Mouse (Mus musculus) R1 (cell line): ENCODE results near the gene Prdm16.

ENCODE experiments used
- DNase-seq: peaks from one replicate; pipeline ENCODE4 v3.0.0-alpha.2; 2018; ENCODE audit warnings: low read depth, low spot score

Gene Prdm16

DNA sequence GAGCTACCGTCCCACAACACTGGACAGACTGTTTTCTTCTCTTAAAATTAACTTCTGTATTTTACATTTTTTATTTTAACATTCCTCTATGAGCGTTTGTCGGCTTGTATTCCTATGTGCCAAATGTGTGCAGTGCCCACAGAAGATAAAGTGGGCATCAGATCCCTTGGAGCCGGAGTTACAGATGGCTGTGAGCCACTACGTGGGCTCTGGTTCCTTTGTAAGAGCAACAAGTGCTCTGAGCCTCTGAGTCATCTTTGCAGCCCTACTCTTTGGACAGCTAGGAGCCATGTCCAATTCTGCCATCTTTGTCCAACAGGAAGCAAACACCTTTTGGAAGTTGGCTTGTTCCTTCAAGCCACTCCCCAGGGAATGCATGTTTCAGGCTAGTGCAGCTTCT, 78.6 kb downstream of the Prdm16 start:
- no peak for DNase-seq

DNA sequence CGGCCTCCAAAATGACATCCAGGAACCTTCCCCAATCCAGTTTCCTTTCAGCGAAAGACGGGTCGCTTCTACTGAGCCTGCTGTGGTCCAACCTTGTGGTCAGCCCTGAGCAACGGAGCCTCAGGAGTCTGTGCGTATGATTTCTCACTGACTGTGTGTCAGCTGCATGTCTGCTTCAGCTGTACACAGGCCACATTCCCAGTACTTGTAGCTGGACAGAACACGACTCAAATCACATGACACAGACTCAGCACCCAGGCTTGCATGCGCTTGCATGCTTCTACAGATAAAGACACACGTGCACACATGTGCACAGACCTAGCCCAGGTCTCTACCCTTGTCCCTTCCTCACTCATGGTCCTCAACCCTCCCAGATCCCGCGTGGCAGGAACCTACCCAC, 79.5 kb downstream of the Prdm16 start:
- DNase-seq, result no peak

DNA sequence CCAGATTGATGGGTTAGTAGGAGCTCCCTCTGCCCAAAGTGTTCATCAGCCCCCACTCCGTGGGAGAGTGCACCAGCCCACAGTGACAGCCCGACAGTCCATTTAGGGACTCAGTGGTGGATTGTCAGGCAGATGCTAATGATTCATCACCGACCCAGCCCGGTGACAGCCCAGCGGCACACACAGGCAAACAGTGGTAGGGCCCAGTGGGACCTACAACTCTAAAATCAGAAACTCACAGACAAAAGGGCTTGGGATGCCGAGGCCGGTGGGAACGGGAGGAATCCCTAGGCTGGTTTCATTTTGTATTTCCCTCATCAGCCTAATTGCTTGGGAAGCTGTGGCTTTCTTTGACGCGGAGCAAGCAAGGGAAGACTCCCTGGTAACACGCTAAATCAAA, 80.3 kb downstream of the Prdm16 start:
- DNase-seq, result no peak

DNA sequence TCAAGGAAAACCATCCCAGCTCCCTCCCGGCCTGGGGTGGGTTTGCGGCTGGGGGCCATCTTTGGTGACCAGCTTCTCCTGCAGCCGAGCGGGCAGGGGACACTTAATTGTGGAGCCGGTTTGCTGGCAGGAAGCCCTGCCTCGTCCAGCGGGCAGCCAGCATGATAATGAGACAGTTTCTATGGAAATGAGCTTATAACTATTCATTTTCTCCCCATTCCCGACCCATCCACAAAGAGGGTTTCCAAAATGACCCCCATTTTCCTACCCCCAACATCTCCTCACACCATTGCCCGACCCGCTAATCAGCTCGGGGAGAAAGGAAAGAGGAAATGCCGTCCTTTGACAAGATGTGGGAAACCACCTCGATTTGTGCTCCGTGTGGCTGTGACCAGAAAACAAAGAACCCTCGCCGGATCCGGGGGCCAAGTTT, 86.7 kb downstream of the Prdm16 start:
- DNase-seq, result no peak

DNA sequence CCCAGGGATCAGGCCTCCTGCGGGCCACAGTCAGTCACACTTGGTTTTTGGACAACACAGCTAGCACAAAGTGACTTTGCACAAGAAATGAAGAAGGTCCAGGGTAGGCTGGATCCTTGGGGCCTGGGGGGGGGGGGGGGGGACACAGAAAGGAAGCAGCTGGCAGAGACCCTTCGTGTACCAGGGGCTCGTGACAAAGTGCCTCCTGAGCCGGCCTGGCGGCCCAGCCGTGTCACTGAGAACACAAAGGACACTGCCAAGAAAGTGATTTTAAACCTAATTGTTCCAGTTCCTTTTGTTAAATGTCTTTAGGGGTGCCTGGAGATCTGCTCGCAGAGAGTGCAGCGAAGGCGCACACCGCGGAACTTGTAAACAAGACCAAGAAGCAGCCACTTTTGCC, 87.2 kb downstream of the Prdm16 start:
- no peak for DNase-seq

DNA sequence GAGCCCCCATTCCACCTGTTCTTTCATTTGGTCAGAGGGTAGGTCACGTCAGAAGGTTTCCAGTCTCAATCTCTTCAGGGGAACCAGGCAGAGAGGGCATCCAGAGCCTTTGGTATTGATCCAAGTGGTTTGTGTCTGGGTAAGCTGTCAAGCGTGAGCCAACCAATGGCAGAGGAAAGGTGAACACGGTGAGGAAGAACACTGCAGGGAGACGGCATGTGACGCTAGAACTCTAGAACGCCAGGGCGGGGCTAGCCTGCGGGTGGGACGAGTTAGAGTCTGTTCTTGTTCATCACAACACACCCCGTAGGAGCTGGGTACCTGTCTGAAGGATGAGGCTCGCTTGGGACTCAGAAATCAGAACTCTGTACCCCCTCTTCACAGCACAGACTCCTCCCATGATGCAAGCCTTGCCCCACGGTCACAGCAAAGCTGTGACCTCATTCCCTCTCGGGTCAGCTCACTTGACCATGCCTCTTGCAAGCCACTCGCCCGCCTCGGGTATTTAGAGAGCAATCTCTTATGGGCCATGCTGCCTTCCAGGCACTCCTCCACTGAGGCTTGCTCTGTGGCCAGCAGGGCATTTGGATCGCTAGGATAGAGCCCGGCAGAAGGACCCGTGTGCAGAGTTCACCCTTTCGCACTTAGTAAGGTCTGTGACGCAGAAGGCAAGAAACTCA, 89.4 kb downstream of the Prdm16 start:
- DNase-seq, result no peak

DNA sequence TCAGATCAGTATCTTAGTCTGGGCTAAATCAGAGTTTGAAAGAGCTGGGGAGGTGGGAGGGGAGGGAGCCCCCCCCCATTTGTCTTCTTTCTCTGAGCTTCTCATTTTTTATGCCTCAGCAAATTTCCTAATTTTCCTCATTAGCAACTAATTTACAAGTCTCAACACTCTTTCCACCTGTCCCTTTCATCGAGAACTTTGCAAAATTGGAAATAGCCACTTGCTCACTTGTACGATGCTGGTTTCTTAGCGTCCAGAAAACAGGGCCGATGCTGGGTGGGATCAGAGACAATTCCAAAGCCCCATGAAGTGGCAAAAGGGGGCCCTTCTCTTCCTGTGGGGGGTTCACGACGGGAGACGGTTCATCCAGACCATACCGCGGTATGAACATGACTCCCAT, 91.4 kb downstream of the Prdm16 start:
- no peak for DNase-seq

DNA sequence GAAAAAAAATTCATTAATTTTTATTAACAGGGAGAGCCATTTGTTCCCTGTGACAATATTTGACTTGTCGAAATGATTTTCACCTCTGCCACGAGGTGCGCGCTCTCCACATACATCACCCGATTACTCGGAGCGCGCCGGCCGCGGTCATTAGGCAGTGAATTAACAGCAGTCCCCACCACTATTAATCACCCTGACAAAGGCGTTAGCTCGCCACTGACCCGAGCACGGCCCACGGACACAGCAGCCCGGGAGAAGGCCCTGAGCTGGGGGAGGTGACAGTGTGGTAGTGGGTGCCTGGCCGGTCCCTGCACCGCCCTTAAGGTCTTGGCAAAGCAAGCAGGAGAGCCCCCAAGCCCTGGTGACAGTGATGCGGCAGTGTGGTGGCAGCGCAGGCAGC, 92.8 kb downstream of the Prdm16 start:
- DNase-seq, result no peak

DNA sequence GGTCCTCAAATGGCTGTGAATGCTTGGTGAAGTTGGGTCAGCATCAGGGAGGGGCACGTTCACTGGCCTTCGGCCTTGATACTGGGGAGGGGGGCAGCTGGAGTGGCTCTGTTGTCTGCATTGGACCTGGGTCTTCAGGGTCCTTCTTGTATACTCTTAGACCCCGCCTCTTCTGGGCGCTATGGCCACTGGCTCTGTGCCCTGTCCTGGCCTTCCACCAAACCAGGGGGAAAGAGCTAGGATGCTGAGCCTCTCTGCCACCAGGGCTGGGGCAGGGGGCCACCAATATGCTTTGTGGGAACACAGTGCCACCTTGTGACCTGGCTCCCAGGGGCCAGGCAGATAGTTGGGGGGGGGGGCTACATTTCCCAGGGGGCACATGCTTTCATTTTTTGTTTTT, 93.5 kb downstream of the Prdm16 start:
- no peak for DNase-seq

DNA sequence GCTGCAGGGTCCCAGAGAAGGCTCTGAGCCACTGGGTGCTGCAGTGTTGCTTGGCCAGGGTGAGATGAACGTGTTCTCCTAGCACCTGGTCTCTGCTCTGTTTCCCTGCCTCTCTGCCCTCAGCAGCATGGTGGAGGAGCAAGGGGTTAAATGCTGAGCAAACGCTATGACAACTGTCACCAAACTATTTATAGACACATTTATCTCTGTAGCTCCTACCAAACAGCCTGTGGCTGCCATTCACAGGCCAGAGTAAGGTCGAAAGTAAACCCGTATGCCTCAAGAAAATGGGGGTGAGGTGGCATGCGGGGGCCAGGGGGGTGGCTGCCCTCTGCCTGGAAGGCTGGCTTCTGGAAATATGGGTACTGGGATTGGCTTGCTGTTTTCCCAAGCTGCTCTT, 94.1 kb downstream of the Prdm16 start:
- DNase-seq, result no peak

DNA sequence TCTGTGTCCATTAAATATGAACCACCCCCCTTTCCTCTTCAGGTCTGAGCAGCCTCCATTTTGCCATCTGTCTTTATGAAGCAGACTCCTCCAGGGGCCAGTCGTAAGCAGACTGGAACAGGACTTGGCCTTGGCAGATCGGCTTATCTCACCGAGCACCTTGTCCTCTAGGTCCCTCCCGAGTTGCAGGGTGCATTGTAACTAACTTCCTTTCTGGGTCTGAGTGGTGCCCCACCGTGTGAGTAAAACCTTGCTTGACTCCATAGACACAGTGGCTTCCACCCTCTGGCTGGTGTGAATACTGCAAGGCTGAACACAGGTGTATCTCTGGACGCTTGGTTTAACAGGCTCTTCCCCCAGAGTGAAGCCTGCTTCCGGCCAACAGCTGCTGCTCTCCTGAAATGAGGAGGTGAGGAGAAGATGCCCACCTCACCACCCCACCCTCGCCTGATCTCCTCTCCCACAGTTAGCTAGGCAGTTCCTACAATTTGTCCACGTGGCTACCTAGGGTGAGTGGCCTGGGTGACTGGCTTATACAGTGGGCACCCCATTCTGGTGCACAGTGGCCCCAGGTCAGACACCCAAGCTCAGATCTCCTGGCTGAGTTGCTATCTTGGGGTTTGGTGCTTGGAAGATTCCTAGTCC, 94.9 kb downstream of the Prdm16 start:
- no peak for DNase-seq

DNA sequence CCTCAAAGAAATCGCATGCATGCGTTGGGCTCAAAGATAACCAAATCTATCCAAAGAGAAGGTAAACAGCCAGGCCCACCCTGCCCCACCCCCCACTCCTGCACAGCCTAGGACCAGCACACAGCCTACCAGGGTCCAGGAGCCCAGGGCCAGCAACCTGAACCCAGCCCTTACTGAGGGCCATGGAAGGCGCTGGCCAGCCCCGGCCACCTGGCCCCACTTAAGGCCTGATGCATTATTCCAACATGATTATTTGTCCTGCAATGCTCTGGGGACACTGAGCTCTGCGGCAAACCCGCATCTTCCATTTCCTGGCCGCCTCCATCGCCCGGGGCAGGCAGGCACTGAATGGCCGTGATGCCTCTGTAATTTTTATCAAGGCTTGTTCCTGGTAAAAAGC, 96.0 kb downstream of the Prdm16 start:
- no peak for DNase-seq

DNA sequence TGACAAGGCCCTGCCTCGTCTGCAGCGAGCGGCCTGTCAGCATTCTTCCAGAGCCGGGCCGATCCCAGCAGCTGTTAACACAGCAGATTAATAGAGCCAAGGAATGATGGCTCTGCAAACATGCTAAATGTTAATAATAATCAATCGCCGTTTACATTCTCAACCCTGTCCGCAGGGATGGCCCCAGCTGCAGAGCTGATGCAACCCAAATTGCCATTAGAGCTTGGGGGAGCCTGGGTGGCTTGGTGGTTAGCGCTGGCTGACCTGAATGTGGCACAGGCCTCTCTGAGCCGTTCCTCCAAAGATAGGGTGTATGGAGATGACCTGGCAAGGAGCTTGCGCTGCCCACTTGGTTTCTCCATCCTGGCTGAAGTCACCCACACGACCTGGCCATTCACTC, 97.0 kb downstream of the Prdm16 start:
- no peak for DNase-seq

DNA sequence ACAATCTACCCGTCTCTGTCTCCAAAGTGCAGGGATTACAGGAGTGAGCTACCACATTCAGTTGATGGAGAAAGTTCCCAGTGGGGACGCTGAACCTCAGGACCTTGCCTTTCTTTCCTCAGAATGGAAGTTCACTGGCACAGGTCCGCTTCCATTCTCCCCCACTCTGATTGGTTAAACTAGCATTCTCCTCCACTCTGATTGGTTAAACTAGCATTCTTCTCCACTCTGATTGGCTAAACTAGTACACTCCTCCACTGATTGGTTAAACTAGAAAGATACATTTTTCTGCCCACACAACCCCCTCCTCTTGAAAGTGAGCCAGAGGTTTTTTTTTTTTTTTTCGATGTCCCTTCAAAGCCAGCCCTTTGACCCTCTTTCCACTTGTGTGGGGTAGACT, 97.9 kb downstream of the Prdm16 start:
- peak; percentile 65 for DNase-seq

DNA sequence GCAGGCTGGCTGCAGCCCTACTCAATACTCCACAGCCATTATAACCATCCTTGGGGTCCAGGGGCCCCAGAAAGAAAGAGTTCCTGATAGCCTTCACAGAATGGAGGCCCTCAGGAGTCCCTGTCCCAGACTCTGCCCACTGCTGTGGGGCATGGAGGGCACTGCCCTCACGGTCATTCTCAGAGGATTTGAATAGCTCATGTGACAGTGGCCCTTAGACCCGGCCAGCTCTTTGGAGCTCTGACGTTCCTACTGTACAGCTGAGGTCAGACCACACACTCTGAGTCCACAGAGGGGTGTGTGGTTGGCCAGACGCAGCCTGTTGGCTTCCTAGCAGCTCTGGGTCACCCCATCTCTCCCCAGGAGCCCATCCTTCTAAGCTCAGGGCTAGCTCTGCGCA, 100.6 kb downstream of the Prdm16 start:
- no peak for DNase-seq

DNA sequence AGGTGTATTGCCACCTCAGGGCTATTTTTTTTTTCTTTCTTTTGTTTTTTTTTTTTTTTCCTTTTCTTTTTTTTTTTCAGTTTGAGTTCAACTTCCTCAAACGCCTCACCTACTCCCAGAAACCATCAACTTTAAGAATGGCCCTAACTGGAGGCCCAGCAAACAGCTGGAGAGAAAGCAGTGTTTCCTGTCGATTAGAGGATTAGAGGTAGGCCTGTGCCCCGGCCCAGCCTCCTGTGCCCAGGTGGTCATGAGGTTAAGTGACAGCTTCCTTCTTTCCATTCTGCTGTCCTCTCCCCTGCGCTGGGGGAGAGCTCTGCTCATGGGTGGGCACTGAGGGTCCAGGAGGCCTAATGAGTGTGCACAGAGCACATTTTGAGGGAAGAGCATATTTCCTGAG, 105.3 kb downstream of the Prdm16 start:
- no peak for DNase-seq

DNA sequence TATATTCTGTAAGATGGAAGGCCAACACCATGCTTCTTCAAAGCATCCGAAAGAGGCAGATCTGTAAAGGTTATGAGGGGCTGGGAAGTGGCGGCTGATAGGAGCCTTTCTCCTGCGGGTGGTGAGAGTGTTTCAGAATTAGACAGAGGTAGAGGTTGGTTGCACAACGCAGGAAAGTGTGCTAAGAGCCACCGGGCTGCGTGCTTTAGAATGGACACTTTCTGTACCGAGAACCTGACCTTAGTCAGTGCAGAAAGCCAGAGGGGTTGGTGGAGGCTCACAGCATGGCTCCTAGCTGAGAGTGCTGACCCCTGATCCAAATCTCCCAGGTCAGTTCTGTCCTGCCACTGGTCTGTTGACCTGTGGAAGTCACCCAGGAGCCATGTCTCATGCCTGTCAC, 106.3 kb downstream of the Prdm16 start:
- no peak for DNase-seq

DNA sequence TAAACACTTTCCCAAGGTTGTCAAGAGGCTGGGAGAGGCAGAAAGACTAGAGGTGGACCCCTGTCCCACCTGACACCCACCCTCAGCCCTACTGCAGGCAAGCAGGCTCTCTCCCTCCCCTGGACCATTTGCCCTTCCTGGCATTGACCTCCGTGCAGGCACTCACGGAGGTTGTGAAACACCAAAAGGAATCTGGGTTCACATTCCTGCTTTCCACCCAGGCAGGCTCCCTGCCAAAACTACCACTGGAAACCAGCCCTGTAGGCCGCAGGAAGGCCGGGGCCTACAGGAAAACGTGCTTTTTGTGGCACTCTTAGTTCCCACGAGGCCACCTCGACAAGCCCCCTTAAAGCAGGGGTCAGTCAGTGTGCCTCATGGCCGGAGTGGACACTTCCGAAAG, 109.2 kb downstream of the Prdm16 start:
- no peak for DNase-seq

DNA sequence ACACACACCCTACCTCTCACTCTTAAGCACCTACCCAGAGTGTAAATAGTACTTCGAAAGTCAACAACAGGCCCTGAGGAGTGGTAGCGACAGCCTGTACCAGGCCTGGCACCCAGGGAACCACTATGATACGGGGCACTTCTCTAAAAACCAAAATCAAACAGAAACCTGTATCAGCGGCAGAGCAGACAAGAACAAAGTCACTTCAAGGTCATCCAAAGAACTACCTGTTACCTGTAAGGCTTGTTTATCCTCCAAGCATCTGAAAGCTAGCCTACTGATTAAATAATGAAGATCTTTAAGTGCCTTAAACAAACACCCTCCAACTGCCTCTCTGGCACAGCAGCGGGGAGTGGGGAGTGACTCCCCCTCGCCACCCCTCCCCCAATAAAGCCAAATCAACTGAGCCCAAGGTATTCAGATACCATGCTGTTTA, 110.3 kb downstream of the Prdm16 start:
- DNase-seq, result no peak

DNA sequence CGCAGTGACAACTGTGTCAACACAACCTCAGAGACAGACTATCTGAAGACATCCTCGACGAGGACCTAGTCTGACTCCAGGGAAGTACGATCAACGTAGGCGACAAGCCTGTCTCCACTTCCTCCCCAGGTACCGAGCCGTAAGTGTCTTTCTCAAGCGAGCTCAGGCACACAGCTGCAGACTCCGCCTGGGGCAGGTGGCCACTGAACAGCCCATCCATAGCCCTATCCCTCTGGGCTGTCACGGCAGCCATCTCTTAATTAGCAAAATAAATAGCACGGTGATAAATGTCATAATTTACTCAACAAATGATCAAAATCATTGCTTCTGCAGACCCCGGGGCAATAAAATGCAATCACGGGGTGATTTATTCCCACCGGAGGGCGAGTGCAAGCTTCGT, 112.8 kb downstream of the Prdm16 start:
- DNase-seq, result no peak

DNA sequence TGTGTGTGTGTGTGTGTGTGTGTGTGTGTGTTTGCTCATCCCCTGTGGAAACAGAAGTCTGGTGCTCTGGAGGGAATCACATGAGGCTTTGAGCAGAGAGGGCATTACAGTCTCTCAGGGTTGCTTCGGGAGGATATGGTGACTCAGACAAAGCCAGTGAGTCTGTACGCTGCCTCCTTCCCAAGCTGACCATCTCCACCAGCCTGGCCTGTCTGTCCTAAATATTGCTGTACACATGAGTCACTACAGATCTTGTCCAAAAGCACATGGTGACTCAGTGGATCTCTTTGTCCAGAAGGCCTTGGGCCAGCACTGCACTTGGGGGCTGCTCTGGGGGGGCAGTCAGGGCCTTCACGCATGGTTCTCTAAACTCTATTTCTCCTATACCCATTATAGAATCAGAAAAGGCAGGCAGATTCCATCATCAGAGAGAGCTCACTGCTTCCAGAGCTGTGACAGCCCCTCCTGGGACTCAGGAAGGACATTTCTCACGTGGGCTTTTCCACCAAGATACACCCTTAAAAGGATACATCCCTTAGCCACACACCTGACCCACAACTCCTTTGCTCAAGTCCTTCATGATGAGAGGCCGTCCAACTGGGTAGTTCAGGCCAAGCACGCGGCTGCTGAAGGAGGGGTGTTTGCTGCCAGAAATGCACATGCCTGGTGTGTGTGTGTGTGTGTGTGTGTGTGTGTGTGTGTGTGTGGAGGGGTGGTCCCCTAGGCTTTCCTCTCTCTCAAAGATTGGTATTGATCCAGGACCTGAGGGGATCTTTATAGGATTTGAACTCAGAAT, 114.6 kb downstream of the Prdm16 start:
- no peak for DNase-seq

DNA sequence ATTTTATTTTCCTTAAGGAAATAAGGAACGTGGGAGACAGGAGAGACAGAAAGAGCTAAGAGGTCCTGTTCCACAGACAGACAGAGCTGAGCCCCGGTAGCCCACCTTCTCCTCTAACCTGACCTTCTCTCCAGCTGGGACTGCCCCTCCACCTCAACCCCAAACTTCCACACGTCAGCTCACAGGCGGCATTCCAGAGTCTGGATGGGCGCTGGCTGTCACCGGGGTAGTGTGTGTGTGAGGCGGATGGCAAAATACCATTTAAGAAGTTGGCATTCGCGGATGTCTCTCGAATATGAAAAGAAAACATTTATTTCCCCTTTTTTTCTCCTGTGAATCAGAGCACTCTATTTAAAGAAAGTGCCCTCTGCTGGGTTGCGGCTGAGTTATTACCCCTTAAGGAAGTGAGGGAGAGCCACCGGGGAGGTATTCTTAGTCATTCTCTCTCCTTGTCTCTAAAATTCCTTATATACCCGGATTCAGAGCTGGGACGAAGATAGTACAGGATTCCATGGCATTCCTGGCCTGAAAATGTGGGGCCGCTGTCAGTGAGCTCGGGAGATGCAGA, 117.1 kb downstream of the Prdm16 start:
- no peak for DNase-seq

DNA sequence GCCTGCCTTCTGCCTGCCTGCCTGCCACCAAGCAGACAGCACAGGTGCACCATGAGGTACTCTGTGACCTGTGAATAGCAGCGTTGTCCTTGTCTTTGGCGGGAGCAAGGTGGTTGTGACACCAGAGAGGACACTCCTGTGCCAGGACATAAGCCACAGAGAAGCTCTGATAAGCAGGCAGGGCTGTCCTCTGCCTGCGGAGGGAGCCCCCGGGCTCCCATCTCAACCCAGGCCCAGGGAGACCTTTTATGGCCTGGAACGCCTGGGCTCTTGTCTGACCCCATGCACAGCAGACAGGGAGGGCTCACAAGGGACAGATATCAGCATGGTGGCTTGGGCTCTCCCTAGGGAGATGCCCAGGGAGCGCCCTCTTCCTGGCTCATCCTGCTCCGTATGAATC, 118.7 kb downstream of the Prdm16 start:
- peak; percentile 69 for DNase-seq
